Mouse (Mus musculus): Measurements from ENCODE around the gene Stk32c.

Stk32c gene

GRCm38 (mm10) chr7:139212754-139213745 lies at the start of gene Stk32c, which contains the start of gene Lrrc27:
Gene Stk32c, minus strand, starts transcription at chr7:139213307.
Gene Lrrc27, plus strand, starts transcription at chr7:139212988.
- peak; percentile 96 to 98 for DNase-seq (ENCODE audit: low spot score in 2 of 2)

- DNase-seq (ENCODE audit: low spot score in 2 of 2): peak; percentile 58 to 83
Observed at GRCm38 (mm10) chr7:139257752-139258542, 44.8 kb upstream of the Stk32c start.

- no peak for DNase-seq (ENCODE audit: low spot score in 2 of 2)
Observed at GRCm38 (mm10) chr7:139254626-139255025, 41.5 kb upstream of the Stk32c start.

GRCm38 (mm10) chr7:139253462-139253861 lies 40.4 kb upstream of the Stk32c start:
- no peak for DNase-seq (ENCODE audit: low spot score in 2 of 2)

- DNase-seq (ENCODE audit: low spot score in 2 of 2): no peak
Observed at GRCm38 (mm10) chr7:139252986-139253385, 39.9 kb upstream of the Stk32c start.

- DNase-seq (ENCODE audit: low spot score in 2 of 2): no peak
Observed at GRCm38 (mm10) chr7:139252566-139252965, 39.5 kb upstream of the Stk32c start.

- peak; percentile 57 to 68 for DNase-seq (ENCODE audit: low spot score in 2 of 2)
Observed at GRCm38 (mm10) chr7:139251881-139252301, 38.8 kb upstream of the Stk32c start.

- no peak for DNase-seq (ENCODE audit: low spot score in 2 of 2)
Observed at GRCm38 (mm10) chr7:139249406-139250210, 36.5 kb upstream of the Stk32c start.

- DNase-seq (ENCODE audit: low spot score in 2 of 2): peak in 1 of 2 experiments; percentile 39
Observed at GRCm38 (mm10) chr7:139248615-139249405, 35.7 kb upstream of the Stk32c start.

GRCm38 (mm10) chr7:139247881-139248614 lies 34.9 kb upstream of the Stk32c start, which contains the start of gene Pwwp2b:
Gene Pwwp2b, plus strand, starts transcription at chr7:139248482.
- DNase-seq (ENCODE audit: low spot score in 2 of 2): peak; percentile 81 to 92

GRCm38 (mm10) chr7:139246931-139247880 lies 34.1 kb upstream of the Stk32c start:
- DNase-seq (ENCODE audit: low spot score in 2 of 2): peak; percentile 57 to 64

GRCm38 (mm10) chr7:139246086-139246485 lies 33.0 kb upstream of the Stk32c start:
- DNase-seq (ENCODE audit: low spot score in 2 of 2): peak; percentile 46 to 53

GRCm38 (mm10) chr7:139239432-139239831 lies 26.3 kb upstream of the Stk32c start:
- no peak for DNase-seq (ENCODE audit: low spot score in 2 of 2)

- no peak for DNase-seq (ENCODE audit: low spot score in 2 of 2)
Observed at GRCm38 (mm10) chr7:139235651-139236358, 22.7 kb upstream of the Stk32c start.

- DNase-seq (ENCODE audit: low spot score in 2 of 2): peak in 1 of 2 experiments; percentile 42
Observed at GRCm38 (mm10) chr7:139234426-139235188, 21.5 kb upstream of the Stk32c start.

- peak; percentile 80 to 88 for DNase-seq (ENCODE audit: low spot score in 2 of 2)
Observed at GRCm38 (mm10) chr7:139233714-139234113, 20.6 kb upstream of the Stk32c start.

- no peak for DNase-seq (ENCODE audit: low spot score in 2 of 2)
Observed at GRCm38 (mm10) chr7:139230241-139230640, 17.1 kb upstream of the Stk32c start.

Measured in urinary bladder, adult 18-20 months (tissue).